Mouse (Mus musculus) small intestine, adult 2 months (tissue): Measurements from ENCODE around the gene Elane. TPM values are rescaled to one million over a fixed set of nuclear protein-coding genes. Genes with fewer than 3 reads are reported as not detected.

ENCODE experiments used
- H3K27ac ChIP-seq: fragments of 200-500 bp; 2 replicates; pipeline ENCODE4 v1.5.1; 2012; ENCODE audit warnings: low read depth, low read length, control low read depth, inconsistent platforms; ENCODE audit not compliant: insufficient read depth
- H3K27me3 ChIP-seq: fragments of 200-500 bp; 2 replicates; pipeline ENCODE4 v1.6.1; 2012; ENCODE audit warnings: mild to moderate bottlenecking, moderate library complexity, low read length, inconsistent platforms; ENCODE audit not compliant: control insufficient read depth, insufficient read depth
- H3K36me3 ChIP-seq: fragments of 200-500 bp; 2 replicates; pipeline ENCODE4 v1.6.1; 2012; ENCODE audit warnings: mild to moderate bottlenecking, low read length, control low read depth, inconsistent platforms; ENCODE audit not compliant: control insufficient read depth, insufficient read depth
- H3K4me1 ChIP-seq: fragments of 200-500 bp; 2 replicates; pipeline ENCODE4 v1.6.1; 2012; ENCODE audit warnings: low read length, inconsistent platforms, mixed read lengths; ENCODE audit not compliant: control insufficient read depth, insufficient read depth, insufficient read length
- H3K4me3 ChIP-seq: fragments of 200-500 bp; 2 replicates; pipeline ENCODE4 v1.5.1; 2012; ENCODE audit warnings: low read depth, mild to moderate bottlenecking, control low read depth, inconsistent platforms, low read length, moderate library complexity
- CTCF ChIP-seq: fragments of 200-500 bp; IDR thresholded peaks from 2 replicates; pipeline ENCODE4 v1.5.1; 2012; ENCODE audit warnings: low read depth, mild to moderate bottlenecking, control low read depth, inconsistent platforms, low read length, moderate library complexity, mixed read lengths; ENCODE audit not compliant: insufficient replicate concordance, insufficient read length; ENCODE audit errors: extremely low read depth
- POLR2A ChIP-seq: fragments of 200-500 bp; IDR thresholded peaks from 2 replicates; pipeline ENCODE4 v1.6.1; 2012; ENCODE audit warnings: low read depth, mild to moderate bottlenecking, control low read depth, inconsistent platforms, low read length, moderate library complexity
- WGBS: fragments of 180-500 bp; shearing (Covaris S2); methylation state at CpG from one replicate; pipeline ENCODE4 v1.1.7; 2018; 5-methylcytosine and 5-hydroxymethylcytosine counted together
- polyA plus RNA-seq: library from polyadenylated mRNA; depleted of rRNA; stranded (reverse); fragments of >200 nt; gene quantifications from 2 replicates; pipeline ENCODE4 v1.2.3, GENCODE M21; 2012

The Elane gene
- polyA plus RNA-seq, 1 experiment, result not detected

- Histone ChIP-seq H3K27me3 (no peaks in the 10 kb centered on the region), H3K4me3 (peak overlapping the region; percentile 84), H3K36me3 (peaks cover 35% of the 10 kb centered on the region), H3K27ac (peak overlapping the region; percentile 98), H3K4me1 (peaks cover 55% of the 10 kb centered on the region)
- under 1% methylated on average over 82 of the region's 83 CpGs for WGBS
- no peak for TF ChIP-seq POLR2A
- TF ChIP-seq CTCF, result no peak
These were observed 31.1 kb upstream of the Elane start for GRCm38 (mm10) chr10:79854801-79855541.

DNA sequence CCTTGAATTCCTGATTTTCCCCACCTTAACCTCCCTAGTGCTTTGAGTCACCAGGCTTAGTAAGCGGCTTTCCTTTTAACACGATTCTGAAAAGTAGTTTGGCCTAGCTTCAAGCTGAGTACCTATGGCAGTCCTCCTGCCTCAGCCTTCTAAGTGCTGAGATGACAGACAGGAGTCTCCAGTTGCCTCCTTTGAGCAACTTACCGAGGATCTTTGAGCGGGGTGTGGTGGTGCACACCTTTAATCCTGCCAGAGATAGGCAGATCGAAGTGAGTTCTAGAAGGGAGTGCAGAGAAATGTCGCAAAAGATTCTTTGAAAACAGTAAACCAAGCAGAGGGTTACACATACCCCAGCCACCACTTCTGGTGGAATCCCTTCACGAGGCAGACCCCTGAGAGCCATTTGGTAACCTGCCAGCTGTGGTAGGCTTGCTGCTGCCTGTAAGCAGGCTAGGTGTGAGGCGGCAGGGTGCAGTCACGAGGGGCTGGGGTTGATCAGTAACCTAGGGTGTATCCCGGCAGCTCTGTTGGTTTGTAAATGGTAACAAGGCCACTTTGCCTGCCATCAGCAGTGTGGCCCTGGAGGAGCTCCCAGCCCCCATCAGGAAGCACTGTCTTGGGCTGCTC, 30.4 kb upstream of the Elane start:
- no peaks in the 10 kb centered on the region for H3K27me3 ChIP-seq
- TF ChIP-seq CTCF (no peak), POLR2A (peak; percentile 70; the same call in 1 of the 2 replicates)
- H3K36me3 ChIP-seq, result peaks cover 42% of the 10 kb centered on the region
- peak overlapping the region; percentile 98 for H3K27ac ChIP-seq
- peaks cover 51% of the 10 kb centered on the region for H3K4me1 ChIP-seq
- H3K4me3 ChIP-seq, result peak overlapping the region; percentile 84
- under 1% methylated on average over 10 of the region's 10 CpGs for WGBS

DNA sequence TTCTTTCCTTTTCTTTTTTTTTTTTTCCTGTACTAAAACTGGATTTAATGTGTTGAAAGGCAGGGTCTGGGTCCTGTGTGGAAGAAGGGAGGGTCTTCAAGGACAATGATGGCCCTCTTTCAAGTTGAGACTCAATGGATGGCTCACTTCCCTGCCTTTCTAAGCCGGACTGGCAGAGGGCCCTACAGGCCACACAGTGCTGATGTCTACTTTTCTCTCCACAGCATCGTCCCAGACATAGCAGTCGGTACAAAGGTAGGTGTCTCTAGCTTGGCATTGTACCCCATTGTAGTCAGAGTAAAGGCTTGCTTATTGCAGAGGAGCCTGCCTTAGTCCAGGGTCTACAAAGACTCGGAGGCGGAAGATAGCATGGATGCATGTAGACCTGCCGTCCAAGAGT, 29.8 kb upstream of the Elane start:
- Histone ChIP-seq H3K27me3 (no peaks in the 10 kb centered on the region), H3K4me3 (peak overlapping the region; percentile 84), H3K27ac (peak overlapping the region; percentile 98), H3K36me3 (peaks cover 48% of the 10 kb centered on the region), H3K4me1 (peaks cover 51% of the 10 kb centered on the region)
- 7% methylated on average over 6 of the region's 6 CpGs for WGBS
- TF ChIP-seq CTCF (no peak), POLR2A (no peak)

DNA sequence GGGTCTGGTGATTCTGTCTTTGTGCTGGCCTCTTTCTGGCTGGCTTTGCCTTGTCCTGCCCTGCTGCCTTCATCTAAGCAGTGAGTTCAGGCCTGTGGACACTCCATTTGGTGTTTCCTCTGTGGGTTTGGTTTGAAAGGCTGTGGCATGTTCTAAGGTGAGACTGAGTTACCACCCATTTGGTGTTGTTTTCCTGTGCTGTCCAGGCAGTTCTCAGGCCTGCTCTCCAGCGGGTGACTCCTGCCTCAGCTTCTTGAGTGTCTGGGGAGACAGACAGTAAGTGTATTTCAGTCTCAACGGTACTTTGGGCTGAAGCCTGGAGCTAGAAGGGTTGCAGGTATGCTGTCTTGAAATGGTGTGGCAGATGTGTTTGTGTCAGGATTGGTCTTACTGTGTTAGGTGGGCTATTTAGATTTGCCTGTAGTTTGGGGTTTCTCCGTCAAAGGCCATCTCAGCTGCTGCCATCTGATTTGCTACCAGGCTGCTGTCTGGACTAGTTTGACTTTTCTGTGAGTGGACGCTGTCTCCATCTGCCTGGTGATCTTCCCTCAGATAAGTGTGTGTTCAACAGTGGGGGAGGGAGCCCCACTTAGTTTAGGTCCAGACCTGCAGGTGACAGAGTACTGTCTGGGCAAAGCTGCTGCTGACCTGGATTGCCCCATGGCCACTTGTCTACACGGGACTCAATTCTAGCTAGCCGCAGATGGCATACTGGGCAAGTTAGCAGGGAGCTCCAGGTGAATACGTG, 29.2 kb upstream of the Elane start:
- peak overlapping the region; percentile 84 for H3K4me3 ChIP-seq
- H3K4me1 ChIP-seq, result peaks cover 46% of the 10 kb centered on the region
- TF ChIP-seq CTCF (no peak), POLR2A (no peak)
- peak overlapping the region; percentile 98 for H3K27ac ChIP-seq
- H3K36me3 ChIP-seq, result peaks cover 54% of the 10 kb centered on the region
- 3% methylated on average over 7 of the region's 7 CpGs for WGBS
- no peaks in the 10 kb centered on the region for H3K27me3 ChIP-seq

GRCm38 (mm10) chr10:79857452-79857811, 28.6 kb upstream of the Elane start:
- no peak for TF ChIP-seq POLR2A
- no peak for TF ChIP-seq CTCF
- under 1% methylated on average over 4 of the region's 4 CpGs for WGBS
- Histone ChIP-seq H3K4me1 (peaks cover 41% of the 10 kb centered on the region), H3K27me3 (no peaks in the 10 kb centered on the region), H3K36me3 (peaks cover 60% of the 10 kb centered on the region), H3K4me3 (peak overlapping the region; percentile 84), H3K27ac (peak overlapping the region; percentile 98)

- peaks cover 65% of the 10 kb centered on the region for H3K36me3 ChIP-seq
- TF ChIP-seq POLR2A (no peak), CTCF (no peak)
- no peak overlapping the region for H3K27ac ChIP-seq
- H3K4me3 ChIP-seq, result peak overlapping the region; percentile 84; the same call in 1 of the 2 replicates
- peaks cover 37% of the 10 kb centered on the region for H3K4me1 ChIP-seq
- 38% methylated on average over 2 of the region's 2 CpGs for WGBS
- no peaks in the 10 kb centered on the region for H3K27me3 ChIP-seq
These were observed 28.2 kb upstream of the Elane start for GRCm38 (mm10) chr10:79857894-79858293.
